Mouse (Mus musculus): ENCODE data around the gene Lrrc45.

Lrrc45 gene

GRCm38 (mm10) chr11:120704486-120705325 is 9.0 kb upstream of the Lrrc45 start:
- DNase-seq = no peak

GRCm38 (mm10) chr11:120706120-120706519 is 7.6 kb upstream of the Lrrc45 start:
- DNase-seq = no peak

- no peak for DNase-seq
These were observed 6.5 kb upstream of the Lrrc45 start for GRCm38 (mm10) chr11:120707225-120707624.

- no peak for DNase-seq
These were observed 5.8 kb upstream of the Lrrc45 start for GRCm38 (mm10) chr11:120707969-120708368.

- DNase-seq = no peak
These were observed 4.2 kb upstream of the Lrrc45 start for GRCm38 (mm10) chr11:120709551-120709950.

GRCm38 (mm10) chr11:120710672-120711071 is 3.1 kb upstream of the Lrrc45 start:
- no peak for DNase-seq

GRCm38 (mm10) chr11:120711980-120712604 is 1.6 kb upstream of the Lrrc45 start:
- DNase-seq = no peak

GRCm38 (mm10) chr11:120712771-120713568 is 755 bp upstream of the Lrrc45 start:
- peak; percentile 47 for DNase-seq

- DNase-seq = no peak
These were observed 821 bp downstream of the Lrrc45 start for GRCm38 (mm10) chr11:120714546-120714945.

GRCm38 (mm10) chr11:120715131-120715530 is 1.4 kb downstream of the Lrrc45 start:
- no peak for DNase-seq

- DNase-seq = no peak
These were observed 5.5 kb downstream of the Lrrc45 start for GRCm38 (mm10) chr11:120719242-120719641.

- no peak for DNase-seq
These were observed 6.2 kb downstream of the Lrrc45 start for GRCm38 (mm10) chr11:120719841-120720376.

- DNase-seq = peak; percentile 84
These were observed 6.7 kb downstream of the Lrrc45 start for GRCm38 (mm10) chr11:120720450-120720849.

GRCm38 (mm10) chr11:120721124-120722066 is 7.7 kb downstream of the Lrrc45 start, which contains the start of gene Rac3:
Gene Rac3, plus strand, starts transcription at chr11:120721470.
- DNase-seq = peak; percentile 56

- peak; percentile 47 for DNase-seq
These were observed 8.4 kb downstream of the Lrrc45 start for GRCm38 (mm10) chr11:120722067-120722630.

GRCm38 (mm10) chr11:120722761-120723382 is 9.1 kb downstream of the Lrrc45 start:
- DNase-seq = peak; percentile 78

- DNase-seq = no peak
These were observed 9.8 kb downstream of the Lrrc45 start for GRCm38 (mm10) chr11:120723509-120723908.

- peak; percentile 70 for DNase-seq
These were observed 12.8 kb downstream of the Lrrc45 start for GRCm38 (mm10) chr11:120726243-120727168.

GRCm38 (mm10) chr11:120727169-120727527 is 13.4 kb downstream of the Lrrc45 start, which contains the start of gene Dcxr:
Gene Dcxr, minus strand, starts transcription at chr11:120727281.
- DNase-seq = peak; percentile 98

GRCm38 (mm10) chr11:120727564-120727963 is 13.8 kb downstream of the Lrrc45 start:
- no peak for DNase-seq
